Mouse (Mus musculus) frontal cortex, postnatal 25 days (tissue): ENCODE data around the gene Pcgf1.

Experiments used
- DNase-seq, 2 experiments: peaks; one replicate each; pipeline ENCODE4 v3.0.0; 2022; ENCODE audit warnings: low spot score in 2 of 2

The Pcgf1 gene

GRCm38 (mm10) chr6:83122961-83123360 is 45.3 kb downstream of the Pcgf1 start:
- DNase-seq, result no peak

GRCm38 (mm10) chr6:83124851-83125312 is 47.2 kb downstream of the Pcgf1 start:
- DNase-seq, result peak; percentile 70 to 81

GRCm38 (mm10) chr6:83125331-83125730 is 47.7 kb downstream of the Pcgf1 start, which contains the start of gene Ino80b:
Gene Ino80b, minus strand, starts transcription at chr6:83125431.
- no peak for DNase-seq

GRCm38 (mm10) chr6:83127419-83127818 is 49.8 kb downstream of the Pcgf1 start:
- no peak for DNase-seq
